Mouse (Mus musculus) cerebellum, postnatal 4 days (tissue): ENCODE data around the gene Smlr1.

ENCODE experiments used
- DNase-seq, 2 experiments: peaks; one replicate each; pipeline ENCODE4 v3.0.0; 2022; ENCODE audit warnings: low spot score in 2 of 2, mixed read lengths in 1 of 2

Smlr1 gene

DNA sequence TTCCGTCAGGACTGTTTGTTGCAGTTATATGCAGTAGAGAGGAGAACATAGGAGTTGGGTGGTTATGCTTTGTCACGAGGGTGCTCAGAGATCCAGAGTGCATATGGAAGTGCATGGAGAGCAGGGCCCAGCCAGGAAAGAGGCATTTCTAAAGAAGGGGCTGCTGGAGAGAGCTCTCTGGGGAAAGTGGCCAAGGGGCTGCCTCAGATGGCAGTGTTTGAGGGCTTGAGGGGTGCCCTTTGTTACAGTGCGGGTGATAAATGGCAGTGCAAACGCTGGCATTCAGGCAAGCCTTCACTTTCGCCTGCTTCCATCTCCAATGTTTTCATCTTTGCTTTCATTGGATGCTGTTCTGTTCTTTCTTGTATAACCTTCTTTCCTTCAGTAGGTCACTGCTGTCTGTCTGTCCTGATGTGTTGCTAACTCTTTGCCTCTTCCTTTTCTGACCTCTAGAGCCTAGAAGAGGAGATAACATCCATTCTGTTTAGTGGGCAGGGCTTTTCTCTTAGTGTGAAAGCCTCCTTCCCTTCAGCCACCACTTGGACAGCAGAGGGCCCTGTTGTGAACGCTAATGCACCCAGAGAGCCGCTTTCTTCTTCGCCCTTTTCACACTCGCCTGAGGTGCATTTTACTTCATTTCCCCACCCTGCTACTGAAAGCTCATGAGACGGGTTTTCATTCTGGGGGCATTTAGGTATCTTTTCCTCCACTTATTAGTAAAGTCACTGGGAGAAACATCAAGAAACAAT is 36.6 kb downstream of the Smlr1 start:
- DNase-seq = no peak

GRCm38 (mm10) chr10:25488456-25488855 is 47.6 kb downstream of the Smlr1 start:
- DNase-seq = peak; percentile 37 to 69

DNA sequence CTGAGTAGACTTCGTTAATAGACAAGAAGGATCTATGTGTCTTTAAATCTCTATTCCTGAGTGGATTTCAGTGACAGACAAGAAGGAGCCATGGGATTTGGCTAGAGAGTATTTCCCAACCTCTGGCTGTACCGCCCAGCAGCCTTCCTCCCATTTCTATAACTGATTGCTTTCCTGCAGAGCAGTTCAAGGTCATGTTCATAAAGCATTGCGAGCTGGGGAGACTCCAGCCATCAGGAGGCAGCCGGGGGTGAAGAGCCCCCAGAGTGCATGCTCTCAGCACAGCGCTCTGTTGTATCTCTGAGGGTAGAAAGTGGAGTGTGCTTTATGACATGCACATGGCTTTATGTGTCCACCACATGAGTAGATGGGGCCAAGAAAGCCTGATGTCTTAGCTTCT is 53.3 kb downstream of the Smlr1 start:
- no peak for DNase-seq

GRCm38 (mm10) chr10:25479716-25480115 is 56.4 kb downstream of the Smlr1 start:
- no peak for DNase-seq
